Mouse (Mus musculus) spleen, adult 12 weeks (tissue): ENCODE results near the gene A630089N07Rik.
"Not testable (repeated sequence)": the region's sequence is repeated elsewhere in the genome, so short reads cannot be mapped to it uniquely, and the experiment has no call there.

Source experiments
- DNase-seq: peaks from one replicate; pipeline ENCODE4 v3.0.0; 2022; ENCODE audit warnings: low spot score

A630089N07Rik gene

GRCm38 (mm10) chr16:98081889-98082818 lies at the start of gene A630089N07Rik:
A630089N07Rik (minus strand) TSS chr16:98082450.
- peak; percentile 71 for DNase-seq

DNA sequence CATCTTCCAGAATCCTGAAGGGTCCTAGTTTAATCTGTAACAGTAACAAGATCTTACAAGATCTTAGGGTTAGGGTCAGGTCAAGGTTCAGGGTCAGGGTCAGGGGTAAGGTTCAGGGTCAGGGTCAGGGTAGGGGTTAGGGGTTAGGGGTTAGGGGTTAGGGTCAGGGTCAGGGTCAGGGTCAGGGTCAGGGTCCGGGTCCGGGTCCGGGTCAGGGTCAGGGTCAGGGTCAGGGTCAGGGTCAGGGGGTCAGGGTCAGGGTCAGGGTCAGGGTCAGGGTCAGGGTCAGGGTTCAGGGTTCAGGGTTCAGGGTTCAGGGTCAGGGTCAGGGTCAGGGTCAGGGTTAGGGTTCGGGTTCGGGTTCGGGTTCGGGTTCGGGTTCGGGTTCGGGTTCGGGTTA lies 24.9 kb upstream of the A630089N07Rik start:
- no peak for DNase-seq

GRCm38 (mm10) chr16:98081550-98081888 lies 731 bp downstream of the A630089N07Rik start:
- DNase-seq: not testable (repeated sequence)

- not testable (repeated sequence) for DNase-seq
These were observed 1.1 kb downstream of the A630089N07Rik start for GRCm38 (mm10) chr16:98081140-98081539.

- DNase-seq: not testable (repeated sequence)
These were observed 2.9 kb downstream of the A630089N07Rik start for GRCm38 (mm10) chr16:98079382-98079781.

DNA sequence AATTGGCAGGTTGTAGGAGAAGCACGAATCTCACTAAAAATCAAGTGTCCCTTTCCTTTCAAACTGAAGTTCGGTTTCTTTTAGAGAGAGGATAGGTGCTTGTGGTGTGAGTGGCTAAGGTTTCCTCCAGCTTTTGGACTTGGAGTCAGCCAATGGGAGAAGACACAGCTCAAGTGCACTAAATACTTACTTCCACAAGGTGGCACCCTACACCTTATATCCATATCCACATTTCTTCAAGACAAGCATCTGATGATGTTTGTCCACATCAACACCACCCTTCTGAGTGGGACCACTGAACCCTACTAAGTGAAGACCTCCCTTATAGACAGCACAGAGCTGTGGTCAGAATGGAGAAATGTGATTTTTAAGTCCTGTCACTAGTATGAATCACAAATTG lies 40.6 kb downstream of the A630089N07Rik start:
- no peak for DNase-seq

DNA sequence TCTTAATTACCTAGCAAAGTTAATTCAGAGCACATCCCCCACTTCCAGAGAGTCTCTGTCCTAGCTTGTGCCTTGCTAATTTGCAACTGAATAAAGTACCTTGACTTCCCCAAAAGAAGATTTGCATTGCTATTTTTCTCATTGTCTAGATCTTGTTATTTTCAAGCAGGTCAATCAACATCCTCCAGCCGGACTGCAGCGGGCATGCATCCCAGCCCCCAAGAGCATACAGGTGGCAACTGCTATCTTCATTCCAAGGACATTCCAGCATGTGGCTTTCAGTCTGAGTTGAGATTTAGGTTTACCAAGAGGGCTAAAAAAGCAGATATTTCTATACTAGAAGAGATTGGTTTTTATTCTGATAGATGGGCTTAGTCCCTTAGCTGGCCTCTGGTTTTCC lies 47.3 kb downstream of the A630089N07Rik start:
- not testable (repeated sequence) for DNase-seq

- not testable (repeated sequence) for DNase-seq
These were observed 56.1 kb downstream of the A630089N07Rik start for GRCm38 (mm10) chr16:98026186-98026585.

DNA sequence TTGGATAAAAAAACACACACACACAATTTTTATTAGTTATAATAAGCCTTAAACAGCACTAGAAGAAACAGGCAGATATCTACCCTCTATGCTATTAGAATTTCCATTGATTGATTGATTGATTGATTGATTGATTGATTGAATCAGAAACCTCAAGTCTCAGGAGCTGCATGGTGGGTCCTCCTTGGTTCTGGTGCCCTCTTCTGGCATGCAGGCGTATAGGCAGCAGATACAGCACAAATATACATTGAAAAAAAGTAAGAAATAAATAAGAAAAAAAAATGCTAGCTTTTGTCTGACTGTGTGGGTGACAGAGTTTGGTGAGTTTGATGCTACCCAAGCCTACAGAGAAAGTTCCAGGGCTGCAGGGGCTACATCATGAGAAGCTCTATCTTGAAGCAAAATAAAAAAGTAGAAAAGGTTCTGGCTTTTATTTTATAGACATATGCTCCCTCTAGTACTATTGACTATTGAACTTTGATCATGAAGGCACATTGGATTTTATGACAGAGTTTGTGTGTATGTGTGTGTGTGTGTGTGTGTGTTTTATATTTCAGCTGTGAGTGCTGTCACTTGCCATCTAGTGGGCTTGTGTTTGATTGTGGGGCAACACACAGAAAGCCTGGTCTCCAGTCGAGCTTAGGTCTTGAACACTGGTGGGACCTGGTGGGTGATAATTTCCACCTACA lies 59.4 kb downstream of the A630089N07Rik start:
- DNase-seq: no peak

GRCm38 (mm10) chr16:98022081-98022480 lies 60.2 kb downstream of the A630089N07Rik start:
- no peak for DNase-seq

GRCm38 (mm10) chr16:97997383-97997731 lies 84.9 kb downstream of the A630089N07Rik start:
- not testable (repeated sequence) for DNase-seq

DNA sequence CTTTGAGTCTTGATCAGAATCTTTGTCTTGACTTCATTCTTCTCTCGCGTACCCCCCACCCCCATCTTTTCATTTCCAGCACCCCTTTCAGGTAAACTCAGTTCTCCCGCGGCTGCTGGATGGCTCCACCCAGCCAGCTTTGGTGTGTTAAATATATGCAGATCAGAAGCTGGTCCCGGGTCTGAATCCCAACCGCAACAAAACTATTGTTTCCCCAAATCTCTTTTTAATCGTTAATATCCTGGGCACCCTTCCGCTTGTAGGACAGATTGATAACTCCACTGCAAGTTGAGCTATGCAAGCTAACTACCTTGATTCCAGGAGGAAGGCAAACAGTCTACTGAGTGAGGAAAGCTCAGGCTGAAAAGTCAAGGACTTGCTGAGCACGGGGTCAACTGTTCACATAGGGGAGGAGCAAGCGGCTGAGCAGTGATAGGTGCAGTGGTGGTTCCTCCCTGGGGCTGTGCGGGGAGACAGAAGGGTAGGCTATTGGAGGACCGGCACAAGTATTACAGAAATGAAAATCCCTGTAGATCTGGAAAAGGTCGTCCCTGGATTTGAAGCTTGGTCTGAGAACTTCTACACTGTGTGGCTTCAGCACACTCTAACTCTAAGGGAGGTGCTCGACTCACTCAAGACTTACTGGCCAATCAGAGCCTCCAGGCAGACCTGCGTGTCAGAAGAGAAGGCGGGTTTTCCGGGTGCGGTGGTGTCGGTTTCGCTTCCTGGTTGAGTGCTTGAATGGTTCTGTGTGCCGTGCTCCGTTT lies 85.5 kb downstream of the A630089N07Rik start, which contains the start of gene B230307C23Rik:
TSS of gene B230307C23Rik (plus strand) at position 700 of the 767 bp plus-strand sequence.
- peak; percentile 81 for DNase-seq

DNA sequence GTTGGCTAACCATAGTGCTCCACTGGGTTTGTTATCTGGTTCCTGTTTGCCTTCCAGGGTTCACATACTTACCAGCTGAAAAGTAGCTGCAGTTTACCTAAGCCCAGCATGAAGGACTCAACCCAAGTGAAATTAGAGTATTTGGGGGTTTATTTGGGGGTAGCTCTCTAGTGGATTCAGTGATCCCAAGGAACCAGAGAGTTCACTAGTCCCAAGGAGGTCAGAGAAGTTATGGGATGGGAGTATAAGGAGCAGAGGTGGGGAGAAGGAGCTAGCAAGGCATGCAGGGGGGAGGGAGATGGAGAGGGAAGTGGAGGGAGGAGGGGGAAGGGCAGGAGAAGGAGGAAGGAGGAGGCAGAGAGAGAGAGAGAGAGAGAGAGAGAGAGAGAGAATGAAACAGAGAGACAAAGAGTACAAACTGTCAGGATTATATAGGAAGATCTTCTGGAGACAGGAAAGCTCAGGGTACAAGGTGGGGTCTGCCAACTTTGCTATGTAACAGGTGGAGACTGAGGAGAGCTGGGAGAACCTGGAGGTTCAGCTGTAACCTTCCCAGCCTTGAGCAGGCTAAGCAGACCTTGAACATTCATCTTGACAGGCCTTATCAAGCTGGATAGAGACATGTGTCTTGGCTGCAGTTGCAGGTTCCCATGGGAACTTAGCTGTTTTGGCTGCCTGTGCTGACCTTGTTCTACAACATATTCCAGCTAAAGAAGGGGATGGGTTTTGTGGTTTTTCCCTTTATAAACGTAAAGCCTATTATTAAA lies 86.2 kb downstream of the A630089N07Rik start:
- no peak for DNase-seq

GRCm38 (mm10) chr16:97992477-97992876 lies 89.8 kb downstream of the A630089N07Rik start:
- DNase-seq: not testable (repeated sequence)

- DNase-seq: no peak
These were observed 90.7 kb downstream of the A630089N07Rik start for GRCm38 (mm10) chr16:97991517-97991916.

- no peak for DNase-seq
These were observed 97.7 kb downstream of the A630089N07Rik start for GRCm38 (mm10) chr16:97984589-97984988.

- no peak for DNase-seq
These were observed 100.9 kb downstream of the A630089N07Rik start for GRCm38 (mm10) chr16:97981362-97981761.

GRCm38 (mm10) chr16:97977722-97978121 lies 104.5 kb downstream of the A630089N07Rik start:
- no peak for DNase-seq

DNA sequence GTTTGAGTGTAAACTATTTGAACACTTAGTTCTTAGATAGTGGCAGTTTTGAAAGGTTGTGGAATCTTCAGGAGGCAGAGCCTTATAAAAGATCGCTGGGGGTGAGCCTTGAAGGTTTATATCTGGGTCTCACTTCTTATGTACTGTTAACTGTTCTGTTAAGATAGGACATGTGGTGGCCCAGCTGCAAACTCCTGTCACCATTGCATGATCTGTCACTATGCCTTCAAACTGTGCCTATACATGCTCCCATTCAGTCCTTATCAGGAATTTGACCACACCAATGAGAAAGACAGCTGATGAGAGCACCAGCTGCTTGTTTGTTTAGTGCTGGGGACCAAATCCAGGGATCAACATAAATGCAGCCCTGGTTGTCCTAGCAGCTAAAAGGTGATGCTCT lies 105.0 kb downstream of the A630089N07Rik start:
- no peak for DNase-seq

- no peak for DNase-seq
These were observed 118.2 kb downstream of the A630089N07Rik start for GRCm38 (mm10) chr16:97963956-97964540.
